Mouse (Mus musculus): ENCODE data around the gene Ugt1a9.

GRCm38 (mm10) chr1:88258361-88258760 is 187.8 kb downstream of the Ugt1a9 start:
- TF ChIP-seq CTCF (IDR thresholded peaks at IDR 0.05; ENCODE audit: low read depth, low read length) (no peak), POLR2A (IDR thresholded peaks at IDR 0.05; ENCODE audit: insufficient read depth, low read length) (no peak)

Data from ES-Bruce4 (cell line).